Mouse (Mus musculus) right cerebral cortex, postnatal 14 days (tissue): Measurements from ENCODE around the gene Robo3.

ENCODE experiments used
- DNase-seq: peaks from one replicate; pipeline ENCODE4 v3.0.0; 2022

Robo3 gene

GRCm38 (mm10) chr9:37429326-37429725, 3.7 kb downstream of the Robo3 start:
- DNase-seq, result no peak

GRCm38 (mm10) chr9:37421239-37421638, 11.8 kb downstream of the Robo3 start:
- no peak for DNase-seq

- DNase-seq, result peak; percentile 72
Measured at GRCm38 (mm10) chr9:37420676-37421075, 12.4 kb downstream of the Robo3 start.

- no peak for DNase-seq
Measured at GRCm38 (mm10) chr9:37418791-37419190, 14.3 kb downstream of the Robo3 start.

- DNase-seq, result no peak
Measured at GRCm38 (mm10) chr9:37414666-37415065, 18.4 kb downstream of the Robo3 start.

GRCm38 (mm10) chr9:37412989-37413388, 20.1 kb downstream of the Robo3 start:
- no peak for DNase-seq

GRCm38 (mm10) chr9:37409698-37410445, 23.2 kb downstream of the Robo3 start:
- no peak for DNase-seq

- DNase-seq, result no peak
Measured at GRCm38 (mm10) chr9:37407850-37408502, 25.1 kb downstream of the Robo3 start.

- DNase-seq, result no peak
Measured at GRCm38 (mm10) chr9:37406372-37406771, 26.7 kb downstream of the Robo3 start.

- DNase-seq, result no peak
Measured at GRCm38 (mm10) chr9:37403011-37403410, 30.0 kb downstream of the Robo3 start.

GRCm38 (mm10) chr9:37402501-37402900, 30.5 kb downstream of the Robo3 start:
- no peak for DNase-seq

- no peak for DNase-seq
Measured at GRCm38 (mm10) chr9:37401802-37402201, 31.2 kb downstream of the Robo3 start, which contains the start of gene Robo4. Gene Robo4 (plus strand): TSS chr9:37401897.

- no peak for DNase-seq
Measured at GRCm38 (mm10) chr9:37400585-37400984, 32.5 kb downstream of the Robo3 start.

- no peak for DNase-seq
Measured at GRCm38 (mm10) chr9:37393482-37394131, 39.4 kb downstream of the Robo3 start.

GRCm38 (mm10) chr9:37392071-37392470, 41.0 kb downstream of the Robo3 start:
- no peak for DNase-seq

GRCm38 (mm10) chr9:37390891-37391290, 42.2 kb downstream of the Robo3 start:
- DNase-seq, result no peak

GRCm38 (mm10) chr9:37384284-37385182, 48.5 kb downstream of the Robo3 start:
- DNase-seq, result peak; percentile 29

GRCm38 (mm10) chr9:37383161-37383560, 49.9 kb downstream of the Robo3 start:
- DNase-seq, result no peak

GRCm38 (mm10) chr9:37375718-37376117, 57.3 kb downstream of the Robo3 start:
- no peak for DNase-seq

GRCm38 (mm10) chr9:37371232-37371801, 61.7 kb downstream of the Robo3 start:
- no peak for DNase-seq

GRCm38 (mm10) chr9:37368860-37369259, 64.2 kb downstream of the Robo3 start:
- DNase-seq, result no peak

- DNase-seq, result no peak
Measured at GRCm38 (mm10) chr9:37368081-37368830, 64.8 kb downstream of the Robo3 start.
